22 mouse cellular contexts compared by ENCODE assay signal in the genomic region with DNA sequence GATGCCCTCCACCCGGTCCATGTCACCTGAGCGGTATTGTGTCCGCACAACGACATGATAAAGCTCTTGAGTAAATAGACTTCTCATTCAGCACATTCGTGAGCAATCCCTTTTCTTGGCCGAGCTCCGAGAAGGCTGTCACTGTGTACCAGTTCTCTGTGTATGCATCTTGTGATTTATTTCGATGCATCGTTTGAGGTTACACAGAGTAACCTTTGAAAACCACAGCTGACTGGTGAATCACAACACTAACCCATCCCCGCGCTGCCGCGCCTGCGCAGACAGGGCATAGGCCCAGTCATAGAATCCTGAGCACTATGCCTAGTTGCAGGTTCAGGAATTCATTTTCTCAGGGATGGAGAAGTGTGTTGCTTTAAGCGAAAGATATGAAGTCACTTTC.
DNase-seq lines count a peak whose midpoint lies in the region; TF ChIP-seq lines count a peak whose summit lies in the region.
"Had no signal": no experiment of that assay in that cellular context is flagged by ENCODE, and none has a peak within 500 bp of the region (broad histone marks: within the 10 kb centered on the region; RNA-seq: fewer than 3 reads in every experiment).

No protein-coding gene starts in this region.

- H3K4me3 ChIP-seq in testis, adult 2 months (ENCODE audit: control insufficient read depth, low read depth, low read length): peak overlapping the region; percentile 48
- H3K4me3 ChIP-seq: forebrain, embryonic 13.5 days; heart, embryonic 13.5 days; layer of hippocampus, adult 2 months; limb, embryonic 12.5 days; liver, embryonic 13.5 days; midbrain, embryonic 12.5 days; neural tube, embryonic 12.5 days had no signal

- no peak for TF ChIP-seq CTCF in testis, adult 2 months (IDR thresholded peaks at IDR 0.05; ENCODE audit: control insufficient read depth, insufficient read depth, insufficient replicate concordance, low read depth, low read length)

- peaks cover 3% of the 10 kb centered on the region for H3K4me1 ChIP-seq in testis, adult 2 months (ENCODE audit: control insufficient read depth, insufficient read depth, low read length)
- H3K4me1 ChIP-seq: forebrain, embryonic 13.5 days; heart, embryonic 13.5 days; limb, embryonic 12.5 days; liver, embryonic 13.5 days; midbrain, embryonic 12.5 days; neural tube, embryonic 12.5 days had no signal

- no peaks in the 10 kb centered on the region for H3K36me3 ChIP-seq in testis, adult 2 months (ENCODE audit: control insufficient read depth, insufficient read depth, low read length)
- H3K36me3 ChIP-seq: heart, embryonic 13.5 days; limb, embryonic 12.5 days; liver, embryonic 13.5 days; midbrain, embryonic 12.5 days; neural tube, embryonic 12.5 days had no signal

- peak; percentile 11 to 19 for DNase-seq in left cerebral cortex, adult 18-20 months (ENCODE audit: low spot score in 2 of 2)
- no peak for DNase-seq in left cerebral cortex, postnatal 36 days (ENCODE audit: low spot score in 2 of 2)
- DNase-seq in testis, postnatal 10 days (ENCODE audit: low spot score): no peak
- DNase-seq in adrenal gland, postnatal 25 days: peak; percentile 55
- peak; percentile 22 to 51 for DNase-seq in urinary bladder, postnatal 36 days (ENCODE audit: low spot score in 2 of 2)
- DNase-seq in ovary, postnatal 14 days (ENCODE audit: low spot score): no peak
- DNase-seq: cerebellum, adult 2 months; heart, adult 18-20 months; kidney, adult 8-10 months; kidney, postnatal 14 days; liver, embryonic 13.5 days; lung, embryonic 14.5 days; thymus, adult 18-20 months had no signal

- H3K27ac ChIP-seq in testis, adult 2 months (ENCODE audit: control insufficient read depth, insufficient read depth, low read depth, low read length): no peak overlapping the region
- H3K27ac ChIP-seq: forebrain, embryonic 13.5 days; heart, embryonic 13.5 days; hindbrain, embryonic 14.5 days; layer of hippocampus, adult 2 months; limb, embryonic 12.5 days; liver, embryonic 13.5 days; midbrain, embryonic 12.5 days; neural tube, embryonic 12.5 days had no signal

- TF ChIP-seq POLR2A in testis, adult 2 months (IDR thresholded peaks at IDR 0.05; ENCODE audit: control insufficient read depth, low read depth, low read length): no peak

- H3K27me3 ChIP-seq in testis, adult 2 months (ENCODE audit: control insufficient read depth, insufficient read depth, low read length): no peaks in the 10 kb centered on the region
- H3K27me3 ChIP-seq: CH12.LX; forebrain, embryonic 13.5 days; heart, embryonic 13.5 days; limb, embryonic 12.5 days; liver, embryonic 13.5 days; neural tube, embryonic 12.5 days had no signal

- intact Hi-C loops in left cerebral cortex, postnatal 36 days (cut with DNase I): no loop called here

Comparison
In these comparisons a context has a peak if more than half of its experiments do, and no peak if none do; other contexts are left out.
1. DNase-seq: peak in left cerebral cortex, adult 18-20 months (2 of 2), adrenal gland, postnatal 25 days (single experiment) and urinary bladder, postnatal 36 days (2 of 2); none in left cerebral cortex, postnatal 36 days (0 of 2), testis, postnatal 10 days (single experiment) and ovary, postnatal 14 days (single experiment).